In genomic region chr19:40240360-40240759, GRCm38 (mm10) we compare ENCODE assay signal across 15 mouse cellular contexts. TPM values are rescaled to one million over a fixed set of nuclear protein-coding genes. Genes with fewer than 3 reads are reported as not detected.
DNase-seq lines count a peak whose midpoint lies in the region; ATAC-seq lines count a peak whose summit lies in the region.
"Had no signal": no experiment of that assay in that cellular context is flagged by ENCODE, and none has a peak within 500 bp of the region (broad histone marks: within the 10 kb centered on the region; RNA-seq: fewer than 3 reads in every experiment).

No protein-coding gene starts in this region.

- H3K9me3 ChIP-seq in heart, embryonic 10.5 days = no peaks in the 10 kb centered on the region
- H3K9me3 ChIP-seq in lung, embryonic 15.5 days = no peaks in the 10 kb centered on the region
- H3K9me3 ChIP-seq in embryonic facial prominence, embryonic 14.5 days (ENCODE audit: control insufficient read depth, low read length) = no peaks in the 10 kb centered on the region

- H3K36me3 ChIP-seq in heart, embryonic 10.5 days = peaks cover 21% of the 10 kb centered on the region
- no peaks in the 10 kb centered on the region for H3K36me3 ChIP-seq in lung, embryonic 15.5 days
- H3K36me3 ChIP-seq in embryonic facial prominence, embryonic 14.5 days (ENCODE audit: control insufficient read depth, insufficient read depth, low read length) = no peaks in the 10 kb centered on the region

- no peaks in the 10 kb centered on the region for H3K27me3 ChIP-seq in heart, embryonic 10.5 days (ENCODE audit: insufficient read depth, poor library complexity, severe bottlenecking)
- no peaks in the 10 kb centered on the region for H3K27me3 ChIP-seq in lung, embryonic 15.5 days
- H3K27me3 ChIP-seq in embryonic facial prominence, embryonic 14.5 days (replicated peaks; ENCODE audit: control insufficient read depth, insufficient read depth, low read length) = no peaks in the 10 kb centered on the region
- H3K27me3 ChIP-seq: Patski had no signal

- no peak for ATAC-seq in lung, embryonic 15.5 days (ENCODE audit: borderline replicate concordance, extremely low read depth, low FRiP score, low TSS enrichment)
- ATAC-seq in embryonic facial prominence, embryonic 14.5 days (ENCODE audit: low read depth) = no peak
- ATAC-seq: CD4-positive, CD25-positive, alpha-beta regulatory T cell, adult 4 months had no signal

- H3K4me2 ChIP-seq in lung, embryonic 15.5 days = no peak overlapping the region
- H3K4me2 ChIP-seq in embryonic facial prominence, embryonic 14.5 days (ENCODE audit: low read depth, low read length) = no peak overlapping the region
- H3K4me2 ChIP-seq: liver, embryonic 11.5 days had no signal

- 52% methylated on average over 6 of the region's 6 CpGs for WGBS in heart, embryonic 10.5 days
- 68% methylated on average over 6 of the region's 6 CpGs for WGBS in lung, embryonic 15.5 days
- 73% methylated on average over 6 of the region's 6 CpGs for WGBS in embryonic facial prominence, embryonic 14.5 days

- H3K4me1 ChIP-seq in heart, embryonic 10.5 days = peaks cover 43% of the 10 kb centered on the region
- H3K4me1 ChIP-seq in lung, embryonic 15.5 days = peaks cover 8% of the 10 kb centered on the region
- peaks cover 18% of the 10 kb centered on the region for H3K4me1 ChIP-seq in embryonic facial prominence, embryonic 14.5 days (ENCODE audit: control insufficient read depth, insufficient read depth, low read length)

- no peak for DNase-seq in heart, embryonic 10.5 days (ENCODE audit: low spot score)
- no peak for DNase-seq in heart, adult 18-20 months
- DNase-seq in lung, adult 18-20 months = no peak
- DNase-seq in NIH3T3 (ENCODE audit: low read depth) = peak; percentile 55
- no peak for DNase-seq in embryonic facial prominence, embryonic 14.5 days (ENCODE audit: low spot score)
- DNase-seq in urinary bladder, postnatal 10 days (ENCODE audit: low spot score) = no peak
- DNase-seq in layer of hippocampus, adult 18-20 months (ENCODE audit: low spot score in 2 of 2) = no peak
- DNase-seq: adrenal gland, adult 8-10 months had no signal

- peak overlapping the region; percentile 69; the same call in 1 of the 2 replicates for H3K27ac ChIP-seq in heart, embryonic 10.5 days
- peak overlapping the region; percentile 8 for H3K27ac ChIP-seq in lung, embryonic 15.5 days
- H3K27ac ChIP-seq in embryonic facial prominence, embryonic 14.5 days (replicated peaks; ENCODE audit: low read depth, low read length) = peak overlapping the region; percentile 80; the same call in 1 of the 2 replicates
- H3K27ac ChIP-seq: macrophage had no signal

- no peak overlapping the region for H3K4me3 ChIP-seq in heart, embryonic 10.5 days
- no peak overlapping the region for H3K4me3 ChIP-seq in lung, embryonic 15.5 days
- no peak overlapping the region for H3K4me3 ChIP-seq in embryonic facial prominence, embryonic 14.5 days (ENCODE audit: low read depth, low read length)
- H3K4me3 ChIP-seq: erythroblast, embryonic 14.5 days had no signal

- H3K9ac ChIP-seq in lung, embryonic 15.5 days = no peak overlapping the region
- no peak overlapping the region for H3K9ac ChIP-seq in embryonic facial prominence, embryonic 14.5 days (ENCODE audit: low read depth, low read length)

RNA-seq across cellular contexts. Expression of gene Pdlim1, which starts 31.3 kb away (rescaled TPM):
- 262 and 337 TPM in 2 replicates for polyA plus RNA-seq in heart, embryonic 10.5 days (2016; fragmentation: Nextera tagmentation; extraction: Ambion mirVana)
- total RNA-seq in heart, adult 18-20 months (2021) = 100 to 1,000 TPM; 119 to 169 TPM
- 159 and 171 TPM in 2 replicates for polyA plus RNA-seq in lung, embryonic 15.5 days (2015; fragmentation: Nextera tagmentation; extraction: Ambion mirVana)
- polyA plus RNA-seq in embryonic facial prominence, embryonic 14.5 days (2014; fragmentation: Nextera tagmentation; extraction: Ambion mirVana) = 143 and 150 TPM in 2 replicates
- 10 to 100 TPM; 15.8 to 21.7 TPM for total RNA-seq in layer of hippocampus, adult 18-20 months (2021)

RNA-seq across cellular contexts. Expression of gene Cyp2c70, which starts 53.2 kb away (rescaled TPM):
- polyA plus RNA-seq in heart, embryonic 10.5 days (2016; fragmentation: Nextera tagmentation; extraction: Ambion mirVana) = 0.98 TPM in 1 of 2 replicates, not detected in the other
- total RNA-seq in heart, adult 18-20 months (2021) = under 1 TPM; 0.28 to 0.30 TPM
- not detected in 2 replicates for polyA plus RNA-seq in lung, embryonic 15.5 days (2015; fragmentation: Nextera tagmentation; extraction: Ambion mirVana)
- polyA plus RNA-seq in embryonic facial prominence, embryonic 14.5 days (2014; fragmentation: Nextera tagmentation; extraction: Ambion mirVana) = not detected in 2 replicates
- total RNA-seq in layer of hippocampus, adult 18-20 months (2021) = 1 to 10 TPM; 1.6 to 2.2 TPM
- polyA plus RNA-seq: CD4-positive, CD25-positive, alpha-beta regulatory T cell, adult 4 months; erythroblast, embryonic 14.5 days; macrophage; neural tube, embryonic 11.5 days; Patski had no signal

Comparison
In these comparisons a context has a peak if more than half of its experiments do, and no peak if none do; other contexts are left out.
1. H3K27ac ChIP-seq: peak in every context shown above with its lines; median percentile 80 in embryonic facial prominence, embryonic 14.5 days; 69 in heart, embryonic 10.5 days; 8 in lung, embryonic 15.5 days.